In genomic region chr14:32028681-32029091, GRCm38 (mm10) we compare ENCODE assay signal across 7 mouse cellular contexts. TPM values are rescaled to one million over a fixed set of nuclear protein-coding genes. Genes with fewer than 3 reads are reported as not detected.
DNase-seq lines count a peak whose midpoint lies in the region; ATAC-seq and TF ChIP-seq lines count a peak whose summit lies in the region.

TSS of gene Galnt15 (plus strand) at chr14:32028989.

- H3K4me2 ChIP-seq in embryonic facial prominence, embryonic 13.5 days = peak within 1 kb of the TSS; percentile 44
- peak within 1 kb of the TSS; percentile 55 for H3K4me2 ChIP-seq in heart, embryonic 14.5 days (ENCODE audit: low read length)

- no peaks in the 10 kb centered on the region; a peak in 1 of 4 replicates for H3K4me1 ChIP-seq in ES-E14 (ENCODE audit: control insufficient read depth in 2 of 2, insufficient read depth in 2 of 2, low read length in 2 of 2, poor library complexity in 1 of 2)
- peaks cover 9% of the 10 kb centered on the region for H3K4me1 ChIP-seq in embryonic facial prominence, embryonic 13.5 days
- H3K4me1 ChIP-seq in heart, embryonic 14.5 days (ENCODE audit: control insufficient read depth in 2 of 2, insufficient read depth in 2 of 2, low read length in 2 of 2) = peaks cover 14% of the 10 kb centered on the region in 2 experiments

- H3K27ac ChIP-seq in ES-E14 (ENCODE audit: insufficient read depth, low read depth, low read length, poor library complexity, severe bottlenecking) = no peak within 1 kb of the TSS
- no peak within 1 kb of the TSS for H3K27ac ChIP-seq in embryonic facial prominence, embryonic 13.5 days
- H3K27ac ChIP-seq in heart, embryonic 14.5 days (replicated peaks in 1 of 2; ENCODE audit: control insufficient read depth in 1 of 2, insufficient read depth in 1 of 2, low read depth in 2 of 2, low read length in 2 of 2) = no peak within 1 kb of the TSS

- no peak for ATAC-seq in embryonic facial prominence, embryonic 13.5 days (ENCODE audit: insufficient number of reproducible peaks, insufficient read depth, low FRiP score, low TSS enrichment, low read depth)
- ATAC-seq in heart, embryonic 14.5 days (ENCODE audit: insufficient number of reproducible peaks, insufficient read depth, low FRiP score, low read depth) = peak; percentile 54; the same call in 1 of the 2 replicates

- no peaks in the 10 kb centered on the region for H3K36me3 ChIP-seq in ES-E14 (ENCODE audit: control insufficient read depth, insufficient read depth, low read length, poor library complexity, severe bottlenecking)
- no peaks in the 10 kb centered on the region for H3K36me3 ChIP-seq in embryonic facial prominence, embryonic 13.5 days
- no peaks in the 10 kb centered on the region for H3K36me3 ChIP-seq in heart, embryonic 14.5 days (ENCODE audit: control insufficient read depth, insufficient read depth, low read length)

- H3K9ac ChIP-seq in ES-E14 (ENCODE audit: insufficient read depth, low read depth, low read length, poor library complexity, severe bottlenecking) = no peak within 1 kb of the TSS
- H3K9ac ChIP-seq in embryonic facial prominence, embryonic 13.5 days = peak within 1 kb of the TSS; percentile 49; the same call in 1 of the 2 replicates
- 0 out of 2 replicates have a peak within 1 kb of the TSS, but pooled peaks have one; percentile 25 for H3K9ac ChIP-seq in heart, embryonic 14.5 days (ENCODE audit: low read length)

- DNase-seq in ES-E14 (ENCODE audit: low read depth, low spot score) (no peak), liver (no peak)
- DNase-seq in adrenal gland, adult 8-10 months = peak; percentile 28
- peak; percentile 21 to 32 for DNase-seq in kidney, postnatal 4 days
- peak; percentile 21 for DNase-seq in retina, embryonic 14.5 days (ENCODE audit: low spot score)

- in situ Hi-C loops in ES-E14 (cut with MboI; ENCODE audit: low sequenced_read_pairs in 2 of 2, unreplicated experiment in 2 of 2) = no loop called here

- H3K9me3 ChIP-seq in ES-E14 (ENCODE audit: control insufficient read depth, insufficient read depth, low read depth, low read length) = no peaks in the 10 kb centered on the region
- no peaks in the 10 kb centered on the region for H3K9me3 ChIP-seq in embryonic facial prominence, embryonic 13.5 days
- H3K9me3 ChIP-seq in heart, embryonic 14.5 days (ENCODE audit: control insufficient read depth, low read length) = no peaks in the 10 kb centered on the region

- H3K27me3 ChIP-seq in embryonic facial prominence, embryonic 13.5 days = peaks cover 21% of the 10 kb centered on the region
- H3K27me3 ChIP-seq in heart, embryonic 14.5 days (ENCODE audit: control insufficient read depth, insufficient read depth, low read length) = peaks cover 8% of the 10 kb centered on the region

- H3K4me3 ChIP-seq in ES-E14 (ENCODE audit: insufficient read depth in 1 of 2, low read depth in 1 of 2, low read length in 2 of 2, poor library complexity in 1 of 2, severe bottlenecking in 1 of 2) = peak within 1 kb of the TSS; percentile 4 to 29; a peak in 2 of 4 replicates
- no peak within 1 kb of the TSS for H3K4me3 ChIP-seq in embryonic facial prominence, embryonic 13.5 days
- peak within 1 kb of the TSS; percentile 14 to 26 for H3K4me3 ChIP-seq in heart, embryonic 14.5 days (ENCODE audit: control insufficient read depth in 1 of 2, insufficient read depth in 1 of 2, low read depth in 1 of 2, low read length in 2 of 2)

- 11% methylated on average over 9 of the region's 9 CpGs for WGBS in embryonic facial prominence, embryonic 13.5 days
- 3% methylated on average over 9 of the region's 9 CpGs for WGBS in heart, embryonic 14.5 days

TF ChIP-seq in ES-E14, 5 proteins besides CTCF, POLR2A, EP300 and RAD21:
- TF ChIP-seq HCFC1 (IDR thresholded peaks at IDR 0.05; ENCODE audit: borderline replicate concordance, insufficient read depth, low read length) (no peak), MAFK (IDR thresholded peaks at IDR 0.05; ENCODE audit: insufficient read depth, low read depth, low read length) (no peak), ZNF384 (IDR thresholded peaks at IDR 0.05; ENCODE audit: low read depth, low read length) (no peak), CHD2 (IDR thresholded peaks at IDR 0.05; ENCODE audit: low read depth, low read length) (no peak), ZC3H11A (IDR thresholded peaks at IDR 0.05; ENCODE audit: borderline replicate concordance, low read depth, low read length) (no peak)

RNA-seq across cellular contexts. Expression of gene Galnt15, which starts in this region (rescaled TPM):
- 0.05 TPM in 1 of 2 replicates, not detected in the other for total RNA-seq in ES-E14 (2012; rRNA removed)
- total RNA-seq in adrenal gland, adult 8-10 months (2022) = 10 to 100 TPM; 11.3 to 15.3 (median 13.3) TPM
- polyA plus RNA-seq in embryonic facial prominence, embryonic 13.5 days (2015; fragmentation: Nextera tagmentation; extraction: Ambion mirVana) = 0.13 and 0.25 TPM in 2 replicates
- polyA plus RNA-seq in heart, embryonic 14.5 days (2014; fragmentation: Nextera tagmentation; extraction: Ambion mirVana) = 0.27 and 0.32 TPM in 2 replicates

Comparison
In these comparisons a context has a peak if more than half of its experiments do, and no peak if none do; other contexts are left out.
1. RNA of gene Galnt15 (total RNA-seq): 11.3 to 15.3 TPM in adrenal gland, adult 8-10 months; 0.05 TPM in ES-E14; every median in the first group is over 10 times any median in the second.
2. Peak in ATAC-seq, H3K4me3 ChIP-seq, H3K9ac ChIP-seq and H3K4me2 ChIP-seq in heart, embryonic 14.5 days; RNA of the gene not detected or under 1 TPM.
3. DNase-seq: peak in adrenal gland, adult 8-10 months (single experiment), kidney, postnatal 4 days (2 of 2) and retina, embryonic 14.5 days (single experiment); none in ES-E14 (single experiment) and liver (single experiment).